Mouse (Mus musculus): ENCODE data around the gene C87436. TPM values are rescaled to one million over a fixed set of nuclear protein-coding genes. Genes with fewer than 3 reads are reported as not detected.
"Not testable (repeated sequence)": the region's sequence is repeated elsewhere in the genome, so short reads cannot be mapped to it uniquely, and the experiment has no call there.

Gene C87436
- polyA plus RNA-seq, 1 experiment from 2014 or later: 23.9 TPM

GRCm38 (mm10) chr6:86480189-86480831 is 42.1 kb downstream of the C87436 start:
- peaks cover 22% of the 10 kb centered on the region for H3K4me1 ChIP-seq (ENCODE audit: control insufficient read depth, insufficient read depth, low read length)
- H3K4me3 ChIP-seq (ENCODE audit: low read depth, low read length): 0 out of 2 replicates have a peak overlapping the region, but pooled peaks have one; percentile 5
- peak overlapping the region; percentile 38 for H3K4me2 ChIP-seq (ENCODE audit: low read depth, low read length)
- peak; percentile 76 for ATAC-seq (ENCODE audit: low read depth)
- H3K9me3 ChIP-seq (ENCODE audit: control insufficient read depth, low read length): no peaks in the 10 kb centered on the region
- no peaks in the 10 kb centered on the region for H3K36me3 ChIP-seq (ENCODE audit: control insufficient read depth, insufficient read depth, low read length)
- no peaks in the 10 kb centered on the region for H3K27me3 ChIP-seq (replicated peaks; ENCODE audit: control insufficient read depth, insufficient read depth, low read length)
- H3K9ac ChIP-seq (ENCODE audit: low read depth, low read length): peak overlapping the region; percentile 45
- peak overlapping the region; percentile 86 for H3K27ac ChIP-seq (replicated peaks; ENCODE audit: low read depth, low read length)
- DNase-seq (ENCODE audit: low spot score): peak; percentile 89
- 23% methylated on average over 8 of the region's 9 CpGs for WGBS

DNA sequence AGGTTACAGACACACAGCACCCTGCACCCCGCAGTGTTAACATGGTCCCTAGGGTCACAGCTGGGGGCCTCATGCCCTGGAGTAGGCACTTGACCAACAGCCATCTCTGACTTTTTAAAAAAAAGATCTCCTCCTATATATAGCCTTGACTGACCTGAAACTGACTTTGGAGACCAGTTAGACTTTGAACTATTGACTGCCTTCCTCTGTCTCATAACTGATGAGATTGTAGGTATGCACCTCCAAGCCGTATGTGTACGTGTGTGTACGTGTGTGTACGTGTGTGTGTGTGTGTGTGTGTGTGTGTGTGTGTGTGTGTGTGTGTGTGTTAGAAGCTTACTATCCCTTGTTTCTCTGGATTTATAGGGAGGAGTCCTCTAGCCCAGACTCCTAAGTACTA is 43.7 kb downstream of the C87436 start:
- Histone ChIP-seq H3K4me3 (ENCODE audit: low read depth, low read length) (no peak overlapping the region), H3K4me2 (ENCODE audit: low read depth, low read length) (no peak overlapping the region), H3K27me3 (replicated peaks; ENCODE audit: control insufficient read depth, insufficient read depth, low read length) (no peaks in the 10 kb centered on the region), H3K9ac (ENCODE audit: low read depth, low read length) (no peak overlapping the region), H3K9me3 (ENCODE audit: control insufficient read depth, low read length) (no peaks in the 10 kb centered on the region), H3K27ac (replicated peaks; ENCODE audit: low read depth, low read length) (no peak overlapping the region), H3K4me1 (ENCODE audit: control insufficient read depth, insufficient read depth, low read length) (peaks cover 22% of the 10 kb centered on the region), H3K36me3 (ENCODE audit: control insufficient read depth, insufficient read depth, low read length) (no peaks in the 10 kb centered on the region)
- DNase-seq (ENCODE audit: low spot score): no peak
- no peak for ATAC-seq (ENCODE audit: low read depth)
- 94% methylated on average over 5 of the region's 5 CpGs for WGBS

GRCm38 (mm10) chr6:86485943-86486640 is 47.9 kb downstream of the C87436 start:
- Histone ChIP-seq H3K36me3 (ENCODE audit: control insufficient read depth, insufficient read depth, low read length) (no peaks in the 10 kb centered on the region), H3K4me3 (ENCODE audit: low read depth, low read length) (no peak overlapping the region), H3K9me3 (ENCODE audit: control insufficient read depth, low read length) (no peaks in the 10 kb centered on the region), H3K27me3 (replicated peaks; ENCODE audit: control insufficient read depth, insufficient read depth, low read length) (no peaks in the 10 kb centered on the region), H3K4me1 (ENCODE audit: control insufficient read depth, insufficient read depth, low read length) (peaks cover 14% of the 10 kb centered on the region), H3K27ac (replicated peaks; ENCODE audit: low read depth, low read length) (no peak overlapping the region; the same call in 1 of the 2 replicates), H3K9ac (ENCODE audit: low read depth, low read length) (no peak overlapping the region), H3K4me2 (ENCODE audit: low read depth, low read length) (no peak overlapping the region)
- ATAC-seq (ENCODE audit: low read depth) (no peak), DNase-seq (ENCODE audit: low spot score) (peak; percentile 34)
- 74% methylated on average over 5 of the region's 7 CpGs for WGBS

- Histone ChIP-seq H3K4me3 (ENCODE audit: low read depth, low read length) (peak overlapping the region; percentile 11; the same call in 1 of the 2 replicates), H3K4me1 (ENCODE audit: control insufficient read depth, insufficient read depth, low read length) (peaks cover 14% of the 10 kb centered on the region), H3K27me3 (replicated peaks; ENCODE audit: control insufficient read depth, insufficient read depth, low read length) (no peaks in the 10 kb centered on the region), H3K27ac (replicated peaks; ENCODE audit: low read depth, low read length) (peak overlapping the region; percentile 97), H3K9ac (ENCODE audit: low read depth, low read length) (peak overlapping the region; percentile 61), H3K36me3 (ENCODE audit: control insufficient read depth, insufficient read depth, low read length) (no peaks in the 10 kb centered on the region), H3K4me2 (ENCODE audit: low read depth, low read length) (peak overlapping the region; percentile 40), H3K9me3 (ENCODE audit: control insufficient read depth, low read length) (no peaks in the 10 kb centered on the region)
- 17% methylated on average over 18 of the region's 24 CpGs for WGBS
- DNase-seq (ENCODE audit: low spot score) (peak; percentile 94), ATAC-seq (ENCODE audit: low read depth) (peak; percentile 97)
Observed at GRCm38 (mm10) chr6:86487358-86488148, 49.4 kb downstream of the C87436 start.

GRCm38 (mm10) chr6:86488149-86488485 is 49.9 kb downstream of the C87436 start:
- Histone ChIP-seq H3K36me3 (ENCODE audit: control insufficient read depth, insufficient read depth, low read length) (no peaks in the 10 kb centered on the region), H3K4me2 (ENCODE audit: low read depth, low read length) (peak overlapping the region; percentile 40; the same call in 1 of the 2 replicates), H3K4me3 (ENCODE audit: low read depth, low read length) (no peak overlapping the region), H3K4me1 (ENCODE audit: control insufficient read depth, insufficient read depth, low read length) (peaks cover 14% of the 10 kb centered on the region), H3K9ac (ENCODE audit: low read depth, low read length) (peak overlapping the region; percentile 61), H3K27ac (replicated peaks; ENCODE audit: low read depth, low read length) (peak overlapping the region; percentile 97), H3K9me3 (ENCODE audit: control insufficient read depth, low read length) (no peaks in the 10 kb centered on the region), H3K27me3 (replicated peaks; ENCODE audit: control insufficient read depth, insufficient read depth, low read length) (no peaks in the 10 kb centered on the region)
- 39% methylated on average over 3 of the region's 3 CpGs for WGBS
- peak; percentile 24 for DNase-seq (ENCODE audit: low spot score)
- ATAC-seq (ENCODE audit: low read depth): no peak

GRCm38 (mm10) chr6:86489945-86490344 is 51.8 kb downstream of the C87436 start:
- H3K27ac ChIP-seq (replicated peaks; ENCODE audit: low read depth, low read length): no peak overlapping the region
- WGBS: 88% methylated on average over 2 of the region's 2 CpGs
- no peak overlapping the region for H3K9ac ChIP-seq (ENCODE audit: low read depth, low read length)
- no peaks in the 10 kb centered on the region for H3K27me3 ChIP-seq (replicated peaks; ENCODE audit: control insufficient read depth, insufficient read depth, low read length)
- no peaks in the 10 kb centered on the region for H3K9me3 ChIP-seq (ENCODE audit: control insufficient read depth, low read length)
- H3K4me2 ChIP-seq (ENCODE audit: low read depth, low read length): no peak overlapping the region
- no peaks in the 10 kb centered on the region for H3K36me3 ChIP-seq (ENCODE audit: control insufficient read depth, insufficient read depth, low read length)
- ATAC-seq (ENCODE audit: low read depth) (no peak), DNase-seq (ENCODE audit: low spot score) (no peak)
- no peak overlapping the region for H3K4me3 ChIP-seq (ENCODE audit: low read depth, low read length)
- peaks cover 20% of the 10 kb centered on the region for H3K4me1 ChIP-seq (ENCODE audit: control insufficient read depth, insufficient read depth, low read length)

GRCm38 (mm10) chr6:86490413-86490812 is 52.2 kb downstream of the C87436 start:
- H3K4me3 ChIP-seq (ENCODE audit: low read depth, low read length); H3K9ac ChIP-seq (ENCODE audit: low read depth, low read length); H3K27me3 ChIP-seq (replicated peaks; ENCODE audit: control insufficient read depth, insufficient read depth, low read length); DNase-seq (ENCODE audit: low spot score); H3K4me2 ChIP-seq (ENCODE audit: low read depth, low read length); ATAC-seq (ENCODE audit: low read depth); H3K9me3 ChIP-seq (ENCODE audit: control insufficient read depth, low read length); H3K27ac ChIP-seq (replicated peaks; ENCODE audit: low read depth, low read length); H3K36me3 ChIP-seq (ENCODE audit: control insufficient read depth, insufficient read depth, low read length): not testable (repeated sequence)
- 90% methylated on average over 8 of the region's 8 CpGs for WGBS
- H3K4me1 ChIP-seq (ENCODE audit: control insufficient read depth, insufficient read depth, low read length): peaks cover 20% of the 10 kb centered on the region

GRCm38 (mm10) chr6:86493469-86494263 is 55.5 kb downstream of the C87436 start:
- no peaks in the 10 kb centered on the region for H3K36me3 ChIP-seq (ENCODE audit: control insufficient read depth, insufficient read depth, low read length)
- H3K27ac ChIP-seq (replicated peaks; ENCODE audit: low read depth, low read length): no peak overlapping the region; the same call in 1 of the 2 replicates
- H3K4me1 ChIP-seq (ENCODE audit: control insufficient read depth, insufficient read depth, low read length): peaks cover 23% of the 10 kb centered on the region
- 44% methylated on average over 13 of the region's 13 CpGs for WGBS
- ATAC-seq (ENCODE audit: low read depth): no peak
- no peaks in the 10 kb centered on the region for H3K9me3 ChIP-seq (ENCODE audit: control insufficient read depth, low read length)
- no peak overlapping the region for H3K4me2 ChIP-seq (ENCODE audit: low read depth, low read length)
- H3K4me3 ChIP-seq (ENCODE audit: low read depth, low read length): no peak overlapping the region
- H3K9ac ChIP-seq (ENCODE audit: low read depth, low read length): no peak overlapping the region
- H3K27me3 ChIP-seq (replicated peaks; ENCODE audit: control insufficient read depth, insufficient read depth, low read length): no peaks in the 10 kb centered on the region
- DNase-seq (ENCODE audit: low spot score): peak; percentile 66
